Mouse (Mus musculus): Measurements from ENCODE around the gene Fbxw8.

The Fbxw8 gene

DNA sequence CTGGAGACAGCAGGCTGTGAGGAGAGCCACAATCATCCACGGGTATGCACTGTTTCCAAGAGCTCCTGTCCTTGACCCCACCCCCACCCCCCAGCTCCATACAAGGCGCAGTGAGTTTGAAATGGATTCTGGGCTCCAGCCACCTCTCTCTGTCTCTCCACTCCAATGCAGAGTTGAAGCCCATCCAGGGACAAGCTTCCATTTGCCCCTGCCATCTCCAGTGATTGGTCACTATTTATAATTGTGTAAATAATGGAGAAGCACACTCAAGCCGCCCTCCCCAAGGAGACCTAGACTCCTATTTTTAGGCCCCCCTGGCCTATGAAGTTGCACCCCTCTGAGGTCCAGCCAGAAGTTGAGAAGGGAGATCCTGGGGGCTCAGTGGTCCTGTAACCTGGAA lies 132.2 kb downstream of the Fbxw8 start:
- no peak for DNase-seq (ENCODE audit: low read depth)

DNA sequence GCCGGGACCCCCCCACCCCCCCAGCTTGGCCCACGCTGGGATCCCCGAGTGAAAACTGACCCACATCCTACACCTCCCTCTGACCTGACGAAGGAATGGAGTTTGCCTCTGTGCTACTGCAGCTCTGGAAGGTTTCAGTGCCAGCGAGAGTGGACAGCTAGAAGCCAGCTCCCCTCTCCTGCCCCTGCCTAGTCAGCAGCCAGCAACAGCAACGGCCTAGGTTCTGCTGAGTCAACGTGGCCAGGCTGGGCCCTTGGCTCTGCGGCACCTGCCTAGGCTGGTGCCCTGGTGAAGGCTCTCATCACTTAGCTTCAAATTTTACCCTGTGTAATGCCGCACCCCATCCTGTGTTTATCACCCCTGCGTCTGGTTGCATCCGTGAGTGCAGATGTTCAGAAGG lies 135.4 kb downstream of the Fbxw8 start:
- no peak for DNase-seq (ENCODE audit: low read depth)

DNA sequence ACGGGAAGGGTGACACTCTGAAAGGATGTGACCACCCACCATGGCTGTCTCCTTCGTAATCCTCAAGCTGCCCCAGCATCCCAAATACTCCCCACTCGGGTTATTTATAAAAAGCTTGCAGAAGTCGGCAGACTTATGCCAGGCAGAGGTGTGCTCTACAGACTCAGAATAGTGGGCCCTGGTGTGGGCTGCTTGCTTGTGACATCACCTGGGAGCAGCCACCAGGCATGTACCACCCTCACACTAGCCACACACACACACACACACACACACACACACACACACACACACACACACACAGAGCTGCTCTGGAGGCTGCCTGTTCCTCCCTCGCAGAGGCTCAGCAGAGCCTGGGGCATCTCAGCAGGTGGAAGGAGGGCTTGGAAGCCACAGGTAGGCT lies 137.7 kb downstream of the Fbxw8 start:
- DNase-seq (ENCODE audit: low read depth), result no peak

DNA sequence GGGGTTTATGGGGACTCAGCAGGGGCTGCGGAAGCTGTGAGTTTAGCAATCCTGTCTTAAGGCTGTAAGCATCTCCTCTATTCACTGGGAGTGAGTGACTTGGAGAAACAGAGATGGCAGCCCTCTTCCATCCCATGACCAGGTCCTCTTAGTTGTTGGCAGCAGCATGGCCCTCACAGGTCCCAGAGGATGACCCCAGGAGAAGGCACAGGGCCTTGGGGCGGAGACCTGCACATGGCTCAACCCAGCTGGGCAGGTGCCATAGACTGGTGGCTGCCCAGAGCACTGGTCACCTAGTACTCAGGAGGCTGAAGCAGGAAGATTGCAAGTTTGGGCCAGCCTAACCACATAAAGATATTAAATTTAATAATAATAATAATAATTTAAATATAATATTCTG lies 139.6 kb downstream of the Fbxw8 start:
- no peak for DNase-seq (ENCODE audit: low read depth)

DNA sequence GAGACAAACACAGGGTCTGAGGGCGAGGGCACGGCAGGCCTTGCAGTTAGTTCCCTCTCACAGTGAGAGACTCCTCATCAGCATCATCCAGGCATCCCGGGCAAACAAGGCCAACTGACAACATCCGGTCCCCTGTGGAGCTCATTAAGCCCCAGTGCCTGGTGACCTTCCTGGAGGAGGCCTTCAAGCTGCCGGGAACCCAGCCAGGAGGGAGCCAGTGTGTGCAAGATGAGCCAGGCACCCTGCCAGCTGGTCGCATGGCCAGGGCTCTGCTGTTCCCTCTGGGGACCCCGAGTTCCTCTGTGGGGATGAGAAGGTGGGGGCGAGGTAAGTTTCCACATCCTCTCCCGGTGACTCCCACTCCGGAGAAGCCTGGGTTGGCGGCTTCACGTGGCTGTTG lies 140.2 kb downstream of the Fbxw8 start:
- no peak for DNase-seq (ENCODE audit: low read depth)

All from naive thymus-derived CD4-positive, alpha-beta T cell, adult 2 months (primary cell).